Mouse (Mus musculus) kidney, adult 2 months (tissue): ENCODE results near the gene Gm49425.

Source experiments
- CTCF ChIP-seq: fragments of 200-500 bp; conservative IDR thresholded peaks from 2 replicates; pipeline ENCODE4 v1.5.1; 2011; ENCODE audit warnings: low read depth, mild to moderate bottlenecking, control low read depth, low read length, moderate library complexity, mixed read lengths; ENCODE audit not compliant: insufficient read depth, insufficient read length
- POLR2A ChIP-seq: fragments of 200-500 bp; IDR thresholded peaks from one replicate; pipeline ENCODE4 v1.6.1; 2011; ENCODE audit warnings: low read depth, low read length, control low read depth

DNA sequence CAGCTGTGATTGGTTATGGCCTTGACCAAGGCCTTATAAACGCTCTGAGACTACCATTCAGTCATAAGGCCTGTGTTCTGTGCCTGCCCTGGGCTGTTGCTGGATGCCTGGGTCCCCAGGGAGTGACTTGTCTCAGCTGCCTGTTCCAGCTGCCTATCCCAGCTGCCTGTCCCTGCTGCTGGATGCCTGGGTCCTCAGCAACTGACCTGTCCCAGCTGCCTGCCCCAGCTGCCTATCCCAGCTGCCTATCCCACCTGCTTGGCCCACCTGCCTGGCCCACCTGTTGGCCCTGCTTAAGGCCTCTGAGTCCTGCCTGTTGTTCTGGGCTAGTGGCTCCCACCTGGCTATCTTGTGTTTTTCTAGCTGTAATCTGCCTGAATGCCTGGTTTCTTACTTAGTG lies 22.9 kb downstream of the Gm49425 start:
- TF ChIP-seq POLR2A (no peak), CTCF (no peak)
